Mouse (Mus musculus) kidney, postnatal 0 days (tissue): ENCODE measurements around the gene Fcho1. TPM values are rescaled to one million over a fixed set of nuclear protein-coding genes. Genes with fewer than 3 reads are reported as not detected.

Experiments used
- ATAC-seq: fragments of 200-750 bp; cut with Nextera tagmentation; replicated peaks from 2 replicates; pipeline ENCODE4 v1.8.0; 2017; ENCODE audit warnings: low read depth, moderate number of reproducible peaks, moderate TSS enrichment, moderate library complexity; ENCODE audit not compliant: low FRiP score
- DNase-seq: peaks from one replicate; pipeline ENCODE4 v3.0.0-alpha.2; 2016; ENCODE audit warnings: low spot score
- H3K27ac ChIP-seq: fragments of 300-500 bp; sonication (generic); 2 replicates; pipeline ENCODE4 v1.5.1; 2014; ENCODE audit warnings: mild to moderate bottlenecking
- H3K27me3 ChIP-seq: fragments of 300-500 bp; sonication (generic); 2 replicates; pipeline ENCODE4 v1.6.1; 2014; ENCODE audit warnings: low read length, mixed read lengths; ENCODE audit not compliant: insufficient read depth
- H3K36me3 ChIP-seq: fragments of 300-500 bp; sonication (generic); 2 replicates; pipeline ENCODE4 v1.6.1; 2014; ENCODE audit warnings: low read length, mixed read lengths; ENCODE audit not compliant: insufficient read depth
- H3K4me1 ChIP-seq: fragments of 300-500 bp; sonication (generic); replicated peaks from 2 replicates; pipeline ENCODE4 v1.6.1; 2014; ENCODE audit warnings: antibody characterized with exemption, low read length, mixed read lengths; ENCODE audit not compliant: insufficient read depth
- H3K4me2 ChIP-seq: fragments of 300-500 bp; sonication (generic); 2 replicates; pipeline ENCODE4 v1.6.1; 2014; ENCODE audit warnings: mild to moderate bottlenecking, low read length, moderate library complexity, mixed read lengths
- H3K4me3 ChIP-seq: fragments of 300-500 bp; sonication (generic); replicated peaks from 2 replicates; pipeline ENCODE4 v1.5.1; 2014; ENCODE audit warnings: low read depth, low read length
- H3K9ac ChIP-seq: fragments of 300-500 bp; sonication (generic); 2 replicates; pipeline ENCODE4 v1.6.1; 2014; ENCODE audit warnings: low read depth, low read length
- H3K9me3 ChIP-seq: fragments of 300-500 bp; sonication (generic); replicated peaks from 2 replicates; pipeline ENCODE4 v1.6.1; 2016; ENCODE audit warnings: low read length, inconsistent platforms, mixed read lengths
- CTCF ChIP-seq: IDR thresholded peaks from 2 replicates; pipeline ENCODE4 v1.5.1; 2016; ENCODE audit warnings: antibody characterized with exemption, low read depth, mild to moderate bottlenecking, moderate library complexity
- WGBS: fragments of 180-500 bp; shearing (Covaris S2); extraction: QIAGEN DNeasy Blood & Tissue Kit; methylation state at CpG from one replicate; pipeline ENCODE4 v1.1.7; 2014; 5-methylcytosine and 5-hydroxymethylcytosine counted together
- polyA plus RNA-seq: library from polyadenylated mRNA; unstranded; fragments of >200 nt; fragmentation: Nextera tagmentation; extraction: Ambion mirVana; gene quantifications from 2 replicates; pipeline ENCODE4 v1.2.1, GENCODE M21; 2015

Fcho1 gene
- polyA plus RNA-seq, 1 experiment from 2014 or later = 3.4 TPM

DNA sequence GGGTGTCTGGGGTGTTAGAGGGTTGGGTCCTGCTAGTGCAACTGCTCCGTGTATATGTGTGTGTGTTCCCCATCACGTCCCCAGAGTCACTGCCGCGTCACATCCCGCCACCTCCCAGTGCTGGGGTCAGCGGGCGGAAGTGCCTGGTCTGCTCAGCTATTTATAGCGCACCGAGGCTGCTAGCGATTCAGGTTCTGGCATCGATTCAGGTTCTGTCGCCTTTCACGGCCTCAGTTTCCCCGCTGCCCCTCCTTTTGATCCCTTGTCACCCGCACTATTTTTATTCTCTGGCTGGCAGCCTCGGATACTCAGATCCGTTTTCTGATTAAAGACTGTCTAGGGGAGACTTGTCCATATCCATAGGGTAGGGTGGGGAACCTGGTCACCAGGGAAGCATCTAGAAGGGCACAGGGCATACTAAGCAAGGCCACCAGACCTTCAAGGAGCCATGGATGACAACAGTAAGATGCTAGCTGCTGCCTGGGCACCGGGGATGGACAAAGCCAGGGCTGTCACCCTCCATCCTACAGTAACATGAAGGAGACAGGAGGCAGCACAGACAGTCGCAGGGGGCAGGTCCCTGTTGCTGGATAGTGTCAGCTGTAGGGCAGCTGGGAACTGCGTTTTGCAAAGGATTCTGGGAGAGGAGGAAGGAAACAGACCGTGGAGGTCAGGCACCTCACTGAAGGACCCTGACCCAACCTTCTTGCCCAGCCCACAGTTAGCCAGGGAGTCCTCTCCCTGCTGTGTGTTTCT is 57.1 kb downstream of the Fcho1 start:
- Histone ChIP-seq H3K27ac (no peak overlapping the region), H3K36me3 (no peaks in the 10 kb centered on the region), H3K9ac (no peak overlapping the region), H3K4me1 (peaks cover 27% of the 10 kb centered on the region), H3K27me3 (peaks cover 5% of the 10 kb centered on the region; the same call in 1 of the 2 replicates), H3K4me2 (peak overlapping the region; percentile 30), H3K9me3 (no peaks in the 10 kb centered on the region), H3K4me3 (peak overlapping the region; percentile 12; the same call in 1 of the 2 replicates)
- no peak for ATAC-seq
- WGBS = 1% methylated on average over 21 of the region's 21 CpGs
- peak; percentile 69 for DNase-seq
- no peak for TF ChIP-seq CTCF

DNA sequence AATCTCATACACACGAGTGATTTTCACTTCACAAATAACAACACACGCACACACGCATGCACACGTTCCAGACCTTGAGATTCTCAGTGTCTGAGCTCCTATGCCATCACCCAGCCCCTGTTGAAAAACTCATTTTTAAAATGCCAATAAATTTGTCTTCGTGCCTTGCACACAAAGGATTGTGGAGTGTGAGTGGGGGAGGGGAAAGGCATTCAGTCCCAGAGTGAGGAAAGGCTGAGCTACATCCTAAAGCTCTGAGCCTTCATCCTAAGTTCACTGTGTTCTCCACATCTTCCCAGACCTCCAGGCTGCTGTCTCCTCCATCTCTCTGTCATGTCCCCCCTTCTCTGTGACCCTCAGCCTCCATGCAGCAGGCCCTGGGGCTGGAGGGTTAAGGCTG is 58.3 kb downstream of the Fcho1 start:
- Histone ChIP-seq H3K27me3 (peaks cover 5% of the 10 kb centered on the region; the same call in 1 of the 2 replicates), H3K9me3 (no peaks in the 10 kb centered on the region), H3K27ac (no peak overlapping the region), H3K4me3 (no peak overlapping the region), H3K9ac (no peak overlapping the region), H3K4me1 (peaks cover 27% of the 10 kb centered on the region), H3K4me2 (no peak overlapping the region), H3K36me3 (no peaks in the 10 kb centered on the region)
- WGBS = 57% methylated on average over 5 of the region's 5 CpGs
- TF ChIP-seq CTCF = no peak
- DNase-seq (no peak), ATAC-seq (no peak)

- Histone ChIP-seq H3K4me1 (peaks cover 25% of the 10 kb centered on the region), H3K9ac (no peak overlapping the region), H3K9me3 (no peaks in the 10 kb centered on the region), H3K27ac (no peak overlapping the region), H3K27me3 (peaks cover 5% of the 10 kb centered on the region; the same call in 1 of the 2 replicates), H3K36me3 (no peaks in the 10 kb centered on the region), H3K4me3 (no peak overlapping the region), H3K4me2 (no peak overlapping the region)
- DNase-seq (no peak), ATAC-seq (no peak)
- 46% methylated on average over 1 of the region's 1 CpGs for WGBS
- no peak for TF ChIP-seq CTCF
These were observed 58.7 kb downstream of the Fcho1 start for GRCm38 (mm10) chr8:71666855-71667254.

DNA sequence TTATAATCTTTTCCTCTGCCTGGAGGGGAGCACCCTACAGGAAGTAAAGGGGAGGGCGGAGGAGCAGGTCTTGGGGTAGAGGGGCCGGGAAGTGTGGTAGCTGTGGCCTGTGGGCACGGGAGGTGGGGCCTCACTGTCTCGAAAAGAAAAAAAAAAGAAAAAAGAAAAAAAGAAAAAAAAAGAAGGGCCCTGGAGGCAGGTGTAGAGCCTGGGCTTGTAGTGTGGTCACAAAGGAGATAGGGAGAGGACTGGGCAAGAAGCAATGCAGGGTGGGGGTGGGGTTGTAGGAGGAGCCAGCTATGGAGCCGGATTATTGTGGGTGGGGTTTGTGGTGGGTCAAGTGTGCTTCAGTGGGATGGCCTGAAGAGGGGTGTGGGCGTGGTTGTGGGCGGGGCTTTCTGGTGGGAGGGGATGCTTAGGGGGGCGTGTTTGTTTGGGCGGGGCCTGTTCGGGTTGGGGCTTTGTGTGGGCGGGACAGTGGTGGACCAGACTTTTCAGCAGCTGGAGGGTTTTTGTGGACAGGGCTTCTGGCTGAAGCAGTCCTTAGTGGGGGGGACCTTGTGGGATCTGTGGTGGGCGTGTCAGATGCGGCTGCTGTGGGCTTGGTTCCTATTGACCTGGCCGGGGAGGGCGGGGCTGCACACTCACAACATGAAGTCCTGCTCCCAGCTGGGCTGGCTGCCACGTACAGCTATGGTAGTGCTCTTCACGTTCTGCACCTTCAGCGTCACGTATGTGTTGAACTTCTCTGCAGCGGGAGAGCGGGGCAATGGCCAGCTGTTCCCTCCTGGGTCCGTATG is 60.0 kb downstream of the Fcho1 start:
- Histone ChIP-seq H3K27ac (no peak overlapping the region), H3K36me3 (no peaks in the 10 kb centered on the region), H3K9ac (no peak overlapping the region), H3K9me3 (no peaks in the 10 kb centered on the region), H3K4me1 (peaks cover 14% of the 10 kb centered on the region; the same call in 1 of the 2 replicates), H3K27me3 (peaks cover 5% of the 10 kb centered on the region; the same call in 1 of the 2 replicates), H3K4me3 (peak overlapping the region; percentile 13; the same call in 1 of the 2 replicates), H3K4me2 (peak overlapping the region; percentile 52)
- WGBS = 5% methylated on average over 22 of the region's 22 CpGs
- TF ChIP-seq CTCF = no peak
- DNase-seq (peak; percentile 89), ATAC-seq (peak; percentile 73)

- H3K4me2 ChIP-seq = no peak overlapping the region
- no peak overlapping the region for H3K9ac ChIP-seq
- peaks cover 28% of the 10 kb centered on the region; the same call in 1 of the 2 replicates for H3K27me3 ChIP-seq
- ATAC-seq = peak; percentile 40; the same call in 1 of the 2 replicates
- H3K27ac ChIP-seq = no peak overlapping the region
- H3K36me3 ChIP-seq = no peaks in the 10 kb centered on the region
- 4% methylated on average over 36 of the region's 36 CpGs for WGBS
- no peaks in the 10 kb centered on the region for H3K9me3 ChIP-seq
- DNase-seq = peak; percentile 92
- peak; percentile 90 for TF ChIP-seq CTCF
- 0 out of 2 replicates have a peak, but pooled peaks cover 5% of the 10 kb centered on the region for H3K4me1 ChIP-seq
- H3K4me3 ChIP-seq = no peak overlapping the region
These were observed 65.0 kb downstream of the Fcho1 start for GRCm38 (mm10) chr8:71660325-71661120.
